Mouse (Mus musculus) kidney, adult 2 months (tissue): ENCODE data around the gene Ky.

ENCODE experiments used
- CTCF ChIP-seq: fragments of 200-500 bp; conservative IDR thresholded peaks from 2 replicates; pipeline ENCODE4 v1.5.1; 2011; ENCODE audit warnings: low read depth, mild to moderate bottlenecking, control low read depth, low read length, moderate library complexity, mixed read lengths; ENCODE audit not compliant: insufficient read depth, insufficient read length
- POLR2A ChIP-seq: fragments of 200-500 bp; IDR thresholded peaks from one replicate; pipeline ENCODE4 v1.6.1; 2011; ENCODE audit warnings: low read depth, low read length, control low read depth

- TF ChIP-seq CTCF = no peak
- TF ChIP-seq POLR2A = no peak
These were observed 27.6 kb upstream of the Ky start for GRCm38 (mm10) chr9:102477767-102478450.
